Mouse (Mus musculus) C2C12 (cell line): ENCODE data around the gene Cux1.

Experiments
- CEBPB ChIP-seq: IDR thresholded peaks from one replicate; pipeline ENCODE4 v1.6.1; 2011; ENCODE audit warnings: low read depth, mild to moderate bottlenecking, control low read depth, moderate library complexity
- CTCF ChIP-seq: IDR thresholded peaks from one replicate; pipeline ENCODE4 v1.5.1; 2011; ENCODE audit not compliant: control insufficient read depth, insufficient read depth, insufficient read length
- FOSL1 ChIP-seq: IDR thresholded peaks from one replicate; pipeline ENCODE4 v1.8.0; 2011; ENCODE audit warnings: mild to moderate bottlenecking, low read length; ENCODE audit not compliant: poor library complexity, insufficient read depth, severe bottlenecking
- MAX ChIP-seq: IDR thresholded peaks from one replicate; pipeline ENCODE4 v1.6.1; 2011; ENCODE audit warnings: mild to moderate bottlenecking, control low read depth
- MYOD1 ChIP-seq: IDR thresholded peaks from one replicate; pipeline ENCODE4 v1.6.1; 2011; ENCODE audit warnings: low read depth; ENCODE audit not compliant: control insufficient read depth, insufficient read length
- MYOG ChIP-seq: IDR thresholded peaks from one replicate; pipeline ENCODE4 v1.6.1; 2011; ENCODE audit not compliant: control insufficient read depth, insufficient read length; ENCODE audit errors: extremely low read depth
- USF1 ChIP-seq: IDR thresholded peaks from one replicate; pipeline ENCODE4 v1.6.1; 2011; ENCODE audit warnings: low read depth, mild to moderate bottlenecking, control low read depth, moderate library complexity

DNA sequence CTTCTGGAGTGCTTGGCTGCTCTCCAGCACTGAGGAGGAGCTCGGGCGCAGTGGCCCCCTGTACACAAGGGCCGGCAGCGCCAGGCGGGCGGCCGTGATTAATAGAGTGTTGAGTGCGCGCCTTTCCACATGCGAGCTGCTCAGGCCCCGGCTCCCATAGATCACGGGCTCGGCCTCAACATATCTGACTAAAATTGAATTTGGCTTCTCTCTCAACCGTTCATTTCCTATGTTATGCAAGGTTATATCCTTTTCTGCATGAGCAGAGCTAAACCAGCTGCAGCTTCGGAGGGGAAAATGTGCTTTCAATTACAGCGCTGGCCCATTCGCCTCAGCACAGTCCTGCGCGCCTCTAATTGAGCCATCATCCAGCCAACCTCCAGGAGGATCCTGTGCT is 163.7 kb downstream of the Cux1 start:
- TF ChIP-seq MYOD1: no peak
- TF ChIP-seq FOSL1: no peak
- no peak for TF ChIP-seq CTCF
- TF ChIP-seq MYOG: no peak
- TF ChIP-seq CEBPB: no peak
- no peak for TF ChIP-seq MAX
- no peak for TF ChIP-seq USF1
